ENCODE assay signal across 8 mouse cellular contexts in the genomic region with DNA sequence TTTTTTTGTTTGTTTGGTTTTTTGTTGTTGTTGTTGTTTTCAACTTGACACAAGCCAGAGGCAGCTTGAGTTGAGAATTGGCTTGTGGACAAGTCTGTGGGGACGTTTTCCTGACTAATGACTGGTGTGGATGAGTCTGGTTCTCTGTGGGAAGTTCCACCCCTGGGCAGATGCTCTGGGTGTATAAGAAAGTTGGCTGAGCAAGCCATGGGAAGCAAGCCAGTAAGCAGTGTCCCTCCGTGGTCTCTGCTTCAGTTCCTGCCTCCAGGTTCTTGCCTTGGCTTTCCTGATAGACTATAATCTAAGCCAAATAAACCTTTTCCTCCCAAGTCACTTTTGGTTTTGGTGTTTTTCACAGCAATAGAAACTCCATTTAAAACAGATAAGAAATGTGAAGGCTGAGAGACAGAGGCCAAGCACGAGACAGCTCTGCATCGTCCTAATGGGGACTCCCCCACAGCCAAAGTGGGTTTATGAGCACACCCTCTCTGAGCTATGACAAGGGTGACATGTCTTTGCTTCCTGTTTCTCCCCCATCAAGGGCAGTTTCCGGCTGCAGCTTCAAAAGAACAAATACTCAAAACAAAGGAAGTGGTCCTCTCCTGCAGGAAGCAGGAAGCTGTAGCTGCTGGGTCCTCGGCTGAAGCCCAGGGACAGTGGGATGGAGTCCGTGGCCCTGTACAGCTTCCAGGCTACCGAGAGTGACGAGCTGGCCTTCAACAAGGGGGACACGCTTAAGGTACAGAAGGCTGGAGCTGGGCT. TPM values are rescaled to one million over a fixed set of nuclear protein-coding genes. Genes with fewer than 3 reads are reported as not detected.
DNase-seq lines count a peak whose midpoint lies in the region; ATAC-seq and TF ChIP-seq lines count a peak whose summit lies in the region.

Grap (plus strand) TSS at position 580 of the 762 bp plus-strand sequence.

- H3K27ac ChIP-seq in hindbrain, embryonic 12.5 days: no peak within 1 kb of the TSS
- H3K27ac ChIP-seq in hindbrain, postnatal 0 days: no peak within 1 kb of the TSS

- TF ChIP-seq CTCF in hindbrain, postnatal 0 days (IDR thresholded peaks at IDR 0.05; ENCODE audit: low read depth): no peak

- DNase-seq in hindbrain, postnatal 0 days (ENCODE audit: low spot score): no peak
- DNase-seq in heart, adult 8-10 months (ENCODE audit: low spot score): peak; percentile 70
- peak; percentile 54 for DNase-seq in kidney, adult 9 months
- peak; percentile 82 for DNase-seq in lung, postnatal 36 days
- DNase-seq in urinary bladder, adult 2 months (ENCODE audit: low spot score): no peak
- no peak for DNase-seq in yolk sac, embryonic 10.5 days (ENCODE audit: low spot score)
- DNase-seq in frontal cortex, postnatal 14 days (ENCODE audit: low spot score in 2 of 2): no peak

- H3K4me3 ChIP-seq in hindbrain, embryonic 12.5 days: no peak within 1 kb of the TSS
- no peak within 1 kb of the TSS for H3K4me3 ChIP-seq in hindbrain, postnatal 0 days (ENCODE audit: low read length)

- no peaks in the 10 kb centered on the region for H3K4me1 ChIP-seq in hindbrain, embryonic 12.5 days
- H3K4me1 ChIP-seq in hindbrain, postnatal 0 days (ENCODE audit: insufficient read depth, low read length): no peaks in the 10 kb centered on the region

- no peaks in the 10 kb centered on the region for H3K9me3 ChIP-seq in hindbrain, embryonic 12.5 days (replicated peaks)
- H3K9me3 ChIP-seq in hindbrain, postnatal 0 days (ENCODE audit: low read length): no peaks in the 10 kb centered on the region

- H3K36me3 ChIP-seq in hindbrain, embryonic 12.5 days: no peaks in the 10 kb centered on the region
- H3K36me3 ChIP-seq in hindbrain, postnatal 0 days (ENCODE audit: insufficient read depth, low read length): no peaks in the 10 kb centered on the region

- no peaks in the 10 kb centered on the region for H3K27me3 ChIP-seq in hindbrain, embryonic 12.5 days
- no peaks in the 10 kb centered on the region for H3K27me3 ChIP-seq in hindbrain, postnatal 0 days (ENCODE audit: insufficient read depth, low read length)

- ATAC-seq in hindbrain, embryonic 12.5 days (ENCODE audit: low FRiP score): no peak
- ATAC-seq in hindbrain, postnatal 0 days: no peak

- WGBS in hindbrain, embryonic 12.5 days: 79% methylated on average over 10 of the region's 10 CpGs
- 72% methylated on average over 10 of the region's 10 CpGs for WGBS in hindbrain, postnatal 0 days

- H3K4me2 ChIP-seq in hindbrain, embryonic 12.5 days (replicated peaks): 0 out of 2 replicates have a peak within 1 kb of the TSS, but pooled peaks have one; percentile 6
- no peak within 1 kb of the TSS for H3K4me2 ChIP-seq in hindbrain, postnatal 0 days (ENCODE audit: low read depth, low read length)

- H3K9ac ChIP-seq in hindbrain, embryonic 12.5 days: no peak within 1 kb of the TSS
- no peak within 1 kb of the TSS for H3K9ac ChIP-seq in hindbrain, postnatal 0 days (replicated peaks; ENCODE audit: low read length)

RNA-seq across cellular contexts. Expression of gene Grap, which starts in this region (rescaled TPM):
- polyA plus RNA-seq in hindbrain, embryonic 12.5 days (2016; fragmentation: Nextera tagmentation; extraction: Ambion mirVana): 7.1 and 7.3 TPM in 2 replicates
- total RNA-seq in hindbrain, postnatal 0 days (2014; rRNA removed): 7.4 and 11.9 TPM in 2 replicates
- 7.7 and 8.1 TPM in 2 replicates for polyA plus RNA-seq in hindbrain, postnatal 0 days (2015; fragmentation: Nextera tagmentation; extraction: Ambion mirVana)
- total RNA-seq in heart, adult 8-10 months (2022): 10 to 100 TPM in 3 of 4 experiments, 1 to 10 TPM in 1; 8.5 to 12.2 (median 11.5) TPM
- polyA plus RNA-seq in urinary bladder, adult 2 months (2012; rRNA removed): 5.5 and 6.2 TPM in 2 replicates

Comparison
In these comparisons a context has a peak if more than half of its experiments do, and no peak if none do; other contexts are left out.
1. DNase-seq: peak in heart, adult 8-10 months (single experiment), kidney, adult 9 months (single experiment) and lung, postnatal 36 days (single experiment); none in hindbrain, postnatal 0 days (single experiment), urinary bladder, adult 2 months (single experiment), yolk sac, embryonic 10.5 days (single experiment) and frontal cortex, postnatal 14 days (0 of 2).